Mouse (Mus musculus): ENCODE measurements at regions not wholly inside any gene's neighbourhood (a gene's known extent, or its start where the extent isn't known, plus 50 kb on each side); places are given as distances from the start of the nearest gene placed in this dataset.

- no peaks in the 10 kb centered on the region for H3K36me3 ChIP-seq (ENCODE audit: control insufficient read depth, insufficient read depth)
- no peak overlapping the region for H3K9ac ChIP-seq (replicated peaks; ENCODE audit: low read depth, low read length)
- no peaks in the 10 kb centered on the region; the same call in 1 of the 2 replicates for H3K4me1 ChIP-seq (replicated peaks; ENCODE audit: control insufficient read depth, insufficient read depth, low read length)
- ATAC-seq = no peak
- H3K27me3 ChIP-seq (replicated peaks; ENCODE audit: control insufficient read depth, insufficient read depth, low read length) = no peaks in the 10 kb centered on the region
- no peak overlapping the region for H3K4me2 ChIP-seq (ENCODE audit: low read length)
- H3K4me3 ChIP-seq (replicated peaks; ENCODE audit: low read length) = no peak overlapping the region
- no peaks in the 10 kb centered on the region for H3K9me3 ChIP-seq (ENCODE audit: control insufficient read depth, low read length)
- H3K27ac ChIP-seq (ENCODE audit: low read length) = no peak overlapping the region
- WGBS = 24% methylated on average over 2 of the region's 2 CpGs
Observed at GRCm38 (mm10) chr3:61740088-61740487, 374.3 kb upstream of the B430305J03Rik start.

- Histone ChIP-seq H3K27ac (ENCODE audit: low read length) (no peak overlapping the region), H3K36me3 (ENCODE audit: control insufficient read depth, insufficient read depth) (no peaks in the 10 kb centered on the region), H3K9me3 (ENCODE audit: control insufficient read depth, low read length) (no peaks in the 10 kb centered on the region), H3K4me3 (replicated peaks; ENCODE audit: low read length) (no peak overlapping the region), H3K27me3 (replicated peaks; ENCODE audit: control insufficient read depth, insufficient read depth, low read length) (no peaks in the 10 kb centered on the region), H3K9ac (replicated peaks; ENCODE audit: low read depth, low read length) (no peak overlapping the region), H3K4me1 (replicated peaks; ENCODE audit: control insufficient read depth, insufficient read depth, low read length) (no peaks in the 10 kb centered on the region; the same call in 1 of the 2 replicates), H3K4me2 (ENCODE audit: low read length) (no peak overlapping the region)
- ATAC-seq = peak; percentile 68
- 38% methylated on average over 1 of the region's 1 CpGs for WGBS
Observed at GRCm38 (mm10) chr3:61738528-61738927, 372.8 kb upstream of the B430305J03Rik start.

- no peak overlapping the region for H3K27ac ChIP-seq (ENCODE audit: low read length)
- no peaks in the 10 kb centered on the region for H3K36me3 ChIP-seq (ENCODE audit: control insufficient read depth, insufficient read depth)
- no peak overlapping the region for H3K4me2 ChIP-seq (ENCODE audit: low read length)
- no peak overlapping the region for H3K4me3 ChIP-seq (replicated peaks; ENCODE audit: low read length)
- ATAC-seq = no peak
- no peaks in the 10 kb centered on the region for H3K4me1 ChIP-seq (replicated peaks; ENCODE audit: control insufficient read depth, insufficient read depth, low read length)
- WGBS = 72% methylated on average over 2 of the region's 2 CpGs
- H3K9ac ChIP-seq (replicated peaks; ENCODE audit: low read depth, low read length) = no peak overlapping the region
- H3K9me3 ChIP-seq (ENCODE audit: control insufficient read depth, low read length) = no peaks in the 10 kb centered on the region
- H3K27me3 ChIP-seq (replicated peaks; ENCODE audit: control insufficient read depth, insufficient read depth, low read length) = no peaks in the 10 kb centered on the region
Observed at GRCm38 (mm10) chr3:61716785-61717184, 351.0 kb upstream of the B430305J03Rik start.

GRCm38 (mm10) chr3:61687933-61688705 is 322.4 kb upstream of the B430305J03Rik start:
- Histone ChIP-seq H3K4me3 (replicated peaks; ENCODE audit: low read length) (no peak overlapping the region), H3K9ac (replicated peaks; ENCODE audit: low read depth, low read length) (no peak overlapping the region), H3K27me3 (replicated peaks; ENCODE audit: control insufficient read depth, insufficient read depth, low read length) (no peaks in the 10 kb centered on the region), H3K27ac (ENCODE audit: low read length) (no peak overlapping the region), H3K4me2 (ENCODE audit: low read length) (no peak overlapping the region), H3K9me3 (ENCODE audit: control insufficient read depth, low read length) (no peaks in the 10 kb centered on the region), H3K4me1 (replicated peaks; ENCODE audit: control insufficient read depth, insufficient read depth, low read length) (no peaks in the 10 kb centered on the region), H3K36me3 (ENCODE audit: control insufficient read depth, insufficient read depth) (no peaks in the 10 kb centered on the region)
- WGBS = 71% methylated on average over 4 of the region's 4 CpGs
- no peak for ATAC-seq

- no peak for ATAC-seq
- Histone ChIP-seq H3K27ac (ENCODE audit: low read length) (no peak overlapping the region), H3K36me3 (ENCODE audit: control insufficient read depth, insufficient read depth) (no peaks in the 10 kb centered on the region), H3K9ac (replicated peaks; ENCODE audit: low read depth, low read length) (no peak overlapping the region), H3K4me2 (ENCODE audit: low read length) (no peak overlapping the region), H3K27me3 (replicated peaks; ENCODE audit: control insufficient read depth, insufficient read depth, low read length) (no peaks in the 10 kb centered on the region), H3K9me3 (ENCODE audit: control insufficient read depth, low read length) (no peaks in the 10 kb centered on the region), H3K4me1 (replicated peaks; ENCODE audit: control insufficient read depth, insufficient read depth, low read length) (no peaks in the 10 kb centered on the region), H3K4me3 (replicated peaks; ENCODE audit: low read length) (no peak overlapping the region)
- 88% methylated on average over 1 of the region's 1 CpGs for WGBS
Observed at GRCm38 (mm10) chr3:61670874-61671273, 305.1 kb upstream of the B430305J03Rik start.

GRCm38 (mm10) chr3:61656143-61656542 is 290.4 kb upstream of the B430305J03Rik start:
- Histone ChIP-seq H3K4me2 (ENCODE audit: low read length) (no peak overlapping the region), H3K27ac (ENCODE audit: low read length) (no peak overlapping the region), H3K36me3 (ENCODE audit: control insufficient read depth, insufficient read depth) (no peaks in the 10 kb centered on the region), H3K27me3 (replicated peaks; ENCODE audit: control insufficient read depth, insufficient read depth, low read length) (no peaks in the 10 kb centered on the region), H3K9ac (replicated peaks; ENCODE audit: low read depth, low read length) (no peak overlapping the region), H3K4me3 (replicated peaks; ENCODE audit: low read length) (no peak overlapping the region), H3K4me1 (replicated peaks; ENCODE audit: control insufficient read depth, insufficient read depth, low read length) (no peaks in the 10 kb centered on the region), H3K9me3 (ENCODE audit: control insufficient read depth, low read length) (no peaks in the 10 kb centered on the region)
- 56% methylated on average over 2 of the region's 2 CpGs for WGBS
- no peak for ATAC-seq

GRCm38 (mm10) chr3:61628535-61628934 is 262.8 kb upstream of the B430305J03Rik start:
- no peak overlapping the region for H3K4me3 ChIP-seq (replicated peaks; ENCODE audit: low read length)
- no peak overlapping the region for H3K9ac ChIP-seq (replicated peaks; ENCODE audit: low read depth, low read length)
- no peak for ATAC-seq
- peaks cover 2% of the 10 kb centered on the region; the same call in 1 of the 2 replicates for H3K4me1 ChIP-seq (replicated peaks; ENCODE audit: control insufficient read depth, insufficient read depth, low read length)
- no peaks in the 10 kb centered on the region for H3K36me3 ChIP-seq (ENCODE audit: control insufficient read depth, insufficient read depth)
- no peaks in the 10 kb centered on the region for H3K9me3 ChIP-seq (ENCODE audit: control insufficient read depth, low read length)
- H3K27me3 ChIP-seq (replicated peaks; ENCODE audit: control insufficient read depth, insufficient read depth, low read length) = no peaks in the 10 kb centered on the region
- H3K27ac ChIP-seq (ENCODE audit: low read length) = no peak overlapping the region
- H3K4me2 ChIP-seq (ENCODE audit: low read length) = no peak overlapping the region

- Histone ChIP-seq H3K27ac (ENCODE audit: low read length) (no peak overlapping the region), H3K4me2 (ENCODE audit: low read length) (no peak overlapping the region), H3K27me3 (replicated peaks; ENCODE audit: control insufficient read depth, insufficient read depth, low read length) (no peaks in the 10 kb centered on the region), H3K4me3 (replicated peaks; ENCODE audit: low read length) (no peak overlapping the region), H3K4me1 (replicated peaks; ENCODE audit: control insufficient read depth, insufficient read depth, low read length) (peaks cover 2% of the 10 kb centered on the region; the same call in 1 of the 2 replicates), H3K9me3 (ENCODE audit: control insufficient read depth, low read length) (no peaks in the 10 kb centered on the region), H3K36me3 (ENCODE audit: control insufficient read depth, insufficient read depth) (no peaks in the 10 kb centered on the region), H3K9ac (replicated peaks; ENCODE audit: low read depth, low read length) (no peak overlapping the region)
- ATAC-seq = 0 out of 2 replicates have a peak, but pooled peaks have one; percentile 52
- 42% methylated on average over 3 of the region's 3 CpGs for WGBS
Observed at GRCm38 (mm10) chr3:61628099-61628498, 262.3 kb upstream of the B430305J03Rik start.

- no peaks in the 10 kb centered on the region for H3K27me3 ChIP-seq (replicated peaks; ENCODE audit: control insufficient read depth, insufficient read depth, low read length)
- ATAC-seq = no peak
- WGBS = 43% methylated on average over 4 of the region's 4 CpGs
- H3K4me1 ChIP-seq (replicated peaks; ENCODE audit: control insufficient read depth, insufficient read depth, low read length) = peaks cover 2% of the 10 kb centered on the region; the same call in 1 of the 2 replicates
- no peaks in the 10 kb centered on the region for H3K36me3 ChIP-seq (ENCODE audit: control insufficient read depth, insufficient read depth)
- H3K27ac ChIP-seq (ENCODE audit: low read length) = no peak overlapping the region
- H3K9ac ChIP-seq (replicated peaks; ENCODE audit: low read depth, low read length) = no peak overlapping the region
- H3K9me3 ChIP-seq (ENCODE audit: control insufficient read depth, low read length) = no peaks in the 10 kb centered on the region
- H3K4me2 ChIP-seq (ENCODE audit: low read length) = no peak overlapping the region
- no peak overlapping the region for H3K4me3 ChIP-seq (replicated peaks; ENCODE audit: low read length)
Observed at GRCm38 (mm10) chr3:61623954-61624487, 258.3 kb upstream of the B430305J03Rik start.
